Mouse (Mus musculus): Measurements from ENCODE around the gene Mpzl3. TPM values are rescaled to one million over a fixed set of nuclear protein-coding genes. Genes with fewer than 3 reads are reported as not detected.
"Not testable (repeated sequence)": the region's sequence is repeated elsewhere in the genome, so short reads cannot be mapped to it uniquely, and the experiment has no call there.

Mpzl3 gene
- polyA plus RNA-seq, 1 experiment from 2014 or later: 2.1 TPM

DNA sequence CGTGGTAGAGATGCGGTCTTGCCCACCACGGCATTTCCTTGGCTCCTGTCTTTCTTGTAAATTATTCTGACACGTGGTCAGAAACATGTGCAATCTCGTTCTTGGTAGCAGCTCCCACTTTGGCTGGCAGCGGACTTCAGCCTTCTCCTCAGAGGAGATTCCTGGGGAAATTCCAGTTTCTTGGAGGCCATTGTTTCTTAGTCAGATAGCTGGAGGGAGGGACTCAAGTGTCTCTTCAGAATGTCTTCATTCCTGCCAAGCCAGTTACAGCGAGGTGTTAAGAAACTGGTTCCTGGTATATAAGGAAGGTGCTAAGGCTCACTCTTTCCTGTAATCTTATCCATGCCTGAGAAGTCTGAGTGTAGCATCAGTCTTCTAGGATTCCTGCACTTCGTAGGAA, 27.6 kb upstream of the Mpzl3 start:
- Histone ChIP-seq H3K36me3 (no peaks in the 10 kb centered on the region), H3K9ac (no peak overlapping the region), H3K9me3 (replicated peaks) (no peaks in the 10 kb centered on the region), H3K4me3 (no peak overlapping the region), H3K27ac (no peak overlapping the region), H3K4me2 (replicated peaks) (no peak overlapping the region), H3K27me3 (peaks cover 5% of the 10 kb centered on the region; the same call in 1 of the 2 replicates), H3K4me1 (no peaks in the 10 kb centered on the region)
- ATAC-seq (ENCODE audit: low FRiP score): no peak
- WGBS: 80% methylated on average over 8 of the region's 8 CpGs

DNA sequence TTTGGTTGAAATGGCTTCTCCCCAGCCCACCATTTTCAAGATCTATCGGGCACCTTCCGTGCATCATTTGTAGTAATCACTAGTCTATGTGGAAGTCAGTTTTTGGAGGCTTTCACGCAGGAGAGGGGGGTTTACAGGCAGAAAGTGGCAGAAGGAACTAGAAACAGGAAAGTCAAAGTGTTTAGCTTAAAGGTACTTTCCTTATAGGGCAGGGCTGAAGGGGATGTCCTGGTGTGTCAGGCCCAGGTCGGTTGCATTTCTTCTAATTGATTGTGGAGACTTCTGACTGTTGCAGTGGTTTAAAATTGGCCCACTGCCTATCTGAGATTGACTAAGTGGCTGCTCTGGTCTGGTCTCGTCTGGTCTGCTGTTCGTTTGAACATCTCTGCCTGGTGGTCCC, 24.6 kb upstream of the Mpzl3 start:
- Histone ChIP-seq H3K4me3 (no peak overlapping the region), H3K9ac (no peak overlapping the region), H3K4me2 (replicated peaks) (no peak overlapping the region), H3K27ac (no peak overlapping the region), H3K36me3 (no peaks in the 10 kb centered on the region), H3K4me1 (no peaks in the 10 kb centered on the region), H3K9me3 (replicated peaks) (no peaks in the 10 kb centered on the region), H3K27me3 (peaks cover 5% of the 10 kb centered on the region; the same call in 1 of the 2 replicates)
- ATAC-seq (ENCODE audit: low FRiP score): no peak
- WGBS: 74% methylated on average over 6 of the region's 6 CpGs

DNA sequence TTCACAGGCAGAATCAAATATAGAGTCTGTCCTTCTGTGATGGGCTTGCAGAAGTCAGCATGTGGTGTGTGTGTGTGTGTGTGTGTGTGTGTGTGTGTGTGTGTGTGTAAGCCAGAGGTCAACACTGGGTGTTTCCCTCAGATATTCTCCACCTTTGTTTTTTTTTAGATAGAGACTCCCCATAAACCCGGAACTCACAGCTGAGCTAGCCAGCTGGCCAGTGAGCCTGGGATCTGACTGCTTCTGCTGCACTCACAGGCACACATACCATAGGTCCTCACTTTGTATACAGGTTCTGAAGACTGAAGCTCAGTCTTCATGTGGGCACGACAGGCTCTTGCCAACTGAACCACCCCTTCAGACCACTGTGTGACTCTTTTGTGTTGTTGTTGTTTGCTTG, 22.7 kb upstream of the Mpzl3 start:
- WGBS: 73% methylated on average over 2 of the region's 2 CpGs
- Histone ChIP-seq H3K9me3 (replicated peaks) (no peaks in the 10 kb centered on the region), H3K4me2 (replicated peaks) (no peak overlapping the region), H3K27me3 (peaks cover 5% of the 10 kb centered on the region; the same call in 1 of the 2 replicates), H3K4me3 (no peak overlapping the region), H3K9ac (no peak overlapping the region), H3K4me1 (no peaks in the 10 kb centered on the region), H3K27ac (no peak overlapping the region), H3K36me3 (no peaks in the 10 kb centered on the region)
- no peak for ATAC-seq (ENCODE audit: low FRiP score)

DNA sequence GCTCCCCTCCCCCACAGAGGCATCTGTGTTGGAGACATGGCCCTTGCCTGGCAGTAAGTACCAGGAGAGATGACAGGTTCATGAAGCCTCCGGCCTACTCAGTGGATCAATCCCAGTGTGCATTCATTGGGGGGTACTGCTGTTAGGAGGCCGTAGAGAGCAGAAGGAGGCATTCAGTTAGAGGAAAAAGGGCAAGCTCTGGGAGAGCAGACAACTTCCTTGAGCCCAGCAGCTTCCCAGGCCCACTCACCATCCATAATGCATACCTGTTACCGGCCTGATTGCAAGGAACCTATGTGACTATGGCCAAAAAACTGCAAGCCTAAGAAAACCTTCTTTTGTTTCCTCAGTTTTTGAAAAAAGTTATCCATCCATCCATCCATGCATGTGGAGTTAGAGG, 20.5 kb upstream of the Mpzl3 start:
- H3K27ac ChIP-seq: no peak overlapping the region
- H3K4me1 ChIP-seq: no peaks in the 10 kb centered on the region
- H3K4me2 ChIP-seq (replicated peaks): no peak overlapping the region
- H3K27me3 ChIP-seq: peaks cover 19% of the 10 kb centered on the region
- no peak for ATAC-seq (ENCODE audit: low FRiP score)
- 81% methylated on average over 3 of the region's 3 CpGs for WGBS
- no peaks in the 10 kb centered on the region for H3K9me3 ChIP-seq (replicated peaks)
- H3K36me3 ChIP-seq: no peaks in the 10 kb centered on the region
- H3K4me3 ChIP-seq: no peak overlapping the region
- no peak overlapping the region for H3K9ac ChIP-seq

DNA sequence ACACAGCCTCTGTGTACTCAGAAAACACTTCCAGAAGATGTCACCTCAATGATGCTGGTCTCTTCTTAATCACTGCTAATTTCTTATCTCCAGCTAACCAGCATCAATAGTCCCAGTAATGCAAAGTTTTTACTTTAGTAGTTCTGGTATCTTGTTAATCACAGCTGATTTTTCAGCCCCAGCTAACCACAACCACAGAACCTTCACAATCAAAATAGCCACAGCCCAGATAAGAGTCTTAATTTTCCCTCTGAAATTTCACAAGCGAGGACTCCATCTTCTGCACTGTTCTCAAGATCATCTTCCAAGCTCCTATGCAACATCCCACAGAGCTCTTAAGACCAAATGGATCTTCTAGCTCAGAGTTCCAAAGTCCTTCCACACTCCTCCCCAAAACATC, 17.2 kb upstream of the Mpzl3 start:
- not testable (repeated sequence) for H3K36me3 ChIP-seq; H3K9me3 ChIP-seq (replicated peaks); H3K4me3 ChIP-seq; H3K4me1 ChIP-seq; H3K4me2 ChIP-seq (replicated peaks); H3K9ac ChIP-seq; H3K27ac ChIP-seq; ATAC-seq (ENCODE audit: low FRiP score)
- WGBS: 88% methylated on average over 1 of the region's 1 CpGs
- H3K27me3 ChIP-seq: peaks cover 45% of the 10 kb centered on the region

DNA sequence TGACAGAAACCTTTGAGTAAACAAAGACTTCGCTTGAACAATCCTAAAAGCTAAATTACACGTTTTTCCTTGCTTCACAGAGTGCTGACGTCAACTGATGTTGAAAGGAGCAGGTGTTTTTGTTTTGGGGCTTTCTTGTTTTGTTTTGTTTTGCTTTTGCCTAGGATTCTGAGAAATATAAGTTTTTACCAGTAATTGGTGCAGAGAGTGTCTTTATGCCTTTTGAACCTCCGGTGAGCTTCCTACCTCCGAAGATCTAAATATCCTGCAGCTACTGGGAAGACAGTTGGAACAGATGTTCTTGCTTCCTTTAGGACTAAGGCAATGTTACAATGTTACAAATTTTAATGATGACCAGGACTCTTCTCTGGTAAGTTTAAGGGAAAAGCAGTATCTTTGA, 15.5 kb upstream of the Mpzl3 start, which contains the start of gene Mpzl2:
Mpzl2 (plus strand) TSS at position 301 of the 400 bp plus-strand sequence.
- Histone ChIP-seq H3K27ac (no peak within 1 kb of the TSS), H3K9me3 (replicated peaks) (no peaks in the 10 kb centered on the region), H3K4me3 (no peak within 1 kb of the TSS), H3K36me3 (no peaks in the 10 kb centered on the region), H3K27me3 (peaks cover 62% of the 10 kb centered on the region), H3K4me1 (peaks cover 6% of the 10 kb centered on the region; the same call in 1 of the 2 replicates), H3K4me2 (replicated peaks) (peak within 1 kb of the TSS; percentile 26; the same call in 1 of the 2 replicates), H3K9ac (no peak within 1 kb of the TSS)
- 66% methylated on average over 5 of the region's 5 CpGs for WGBS
- ATAC-seq (ENCODE audit: low FRiP score): no peak

DNA sequence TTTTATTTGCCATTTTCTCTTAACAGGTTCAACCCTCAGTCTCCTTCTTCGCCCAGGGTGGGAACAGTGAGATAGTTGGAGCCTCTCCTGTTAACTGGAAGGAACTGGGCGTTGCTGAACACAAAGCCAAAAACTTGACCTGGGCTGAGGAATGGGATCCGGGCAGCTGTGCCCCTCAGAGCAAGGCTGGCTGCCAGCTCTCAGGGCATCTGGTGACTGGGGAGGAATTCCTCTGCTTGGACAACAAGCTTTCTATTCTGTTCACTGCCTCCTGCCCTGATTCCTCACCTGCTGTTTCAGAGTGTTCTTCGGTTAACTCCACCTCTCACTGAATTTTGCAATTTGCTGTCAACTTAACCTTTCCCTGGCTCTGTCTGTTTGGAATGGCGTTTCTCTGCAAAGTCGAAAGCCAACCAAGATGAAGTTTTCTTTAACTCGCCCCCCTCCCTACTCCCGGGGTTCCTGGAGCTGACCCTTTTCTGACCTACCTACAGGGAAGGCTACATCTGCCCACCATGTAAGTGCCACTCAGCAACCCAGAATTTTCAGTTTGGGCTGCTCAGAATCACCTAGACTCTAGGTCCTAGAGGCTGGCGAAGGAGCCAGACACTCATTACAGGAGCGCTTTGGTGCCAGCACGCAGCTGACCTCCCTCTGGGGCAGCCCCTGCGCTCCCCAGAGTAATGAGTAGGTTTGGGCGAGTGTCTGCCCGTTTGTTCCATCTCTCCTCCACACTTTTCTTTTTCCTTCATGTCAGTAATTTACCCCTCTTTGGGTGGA, 14.7 kb upstream of the Mpzl3 start:
- H3K27me3 ChIP-seq: peaks cover 63% of the 10 kb centered on the region
- H3K9ac ChIP-seq: no peak overlapping the region
- no peaks in the 10 kb centered on the region for H3K9me3 ChIP-seq (replicated peaks)
- H3K4me3 ChIP-seq: no peak overlapping the region
- H3K36me3 ChIP-seq: no peaks in the 10 kb centered on the region
- H3K4me2 ChIP-seq (replicated peaks): peak overlapping the region; percentile 26; the same call in 1 of the 2 replicates
- no peak overlapping the region for H3K27ac ChIP-seq
- 15% methylated on average over 14 of the region's 14 CpGs for WGBS
- ATAC-seq (ENCODE audit: low FRiP score): no peak
- peaks cover 6% of the 10 kb centered on the region; the same call in 1 of the 2 replicates for H3K4me1 ChIP-seq

DNA sequence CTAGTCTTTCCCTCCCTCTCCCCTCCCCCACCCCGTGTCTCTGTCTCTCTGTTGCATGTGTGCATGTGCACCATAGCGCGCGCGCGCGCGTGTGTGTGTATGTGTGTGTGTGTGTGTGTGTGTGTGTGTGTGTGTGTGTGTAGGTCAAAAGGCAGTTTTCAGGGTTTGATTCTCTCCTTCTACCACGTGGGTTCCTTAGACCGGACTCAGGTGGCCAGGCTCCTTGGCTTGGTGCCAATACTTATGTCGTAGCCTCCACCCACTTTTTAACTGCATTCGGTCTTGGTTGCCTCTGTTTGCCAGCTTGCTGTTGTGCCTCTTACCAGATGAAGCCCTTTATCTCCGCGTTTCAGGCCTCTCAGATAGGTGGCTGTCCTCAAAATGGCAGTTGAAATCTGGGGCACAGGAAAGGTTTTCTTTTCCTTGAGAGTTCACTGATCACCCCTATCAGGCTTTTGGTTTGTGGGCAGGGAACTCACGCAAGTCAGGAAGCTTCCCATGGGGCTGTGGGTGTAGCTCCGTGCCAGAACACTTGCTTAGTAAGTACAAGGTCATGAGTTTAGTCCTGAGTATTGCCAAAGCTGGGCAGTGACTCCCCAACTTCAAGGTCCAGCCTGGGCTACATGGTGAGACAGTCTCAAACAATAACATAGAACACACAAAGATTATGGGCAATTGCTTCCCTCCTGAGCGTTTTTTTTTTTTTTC, 13.7 kb upstream of the Mpzl3 start:
- no peak overlapping the region for H3K27ac ChIP-seq
- no peaks in the 10 kb centered on the region for H3K36me3 ChIP-seq
- no peak for ATAC-seq (ENCODE audit: low FRiP score)
- H3K4me1 ChIP-seq: peaks cover 6% of the 10 kb centered on the region; the same call in 1 of the 2 replicates
- H3K9ac ChIP-seq: no peak overlapping the region
- 43% methylated on average over 17 of the region's 17 CpGs for WGBS
- H3K27me3 ChIP-seq: peaks cover 63% of the 10 kb centered on the region
- no peaks in the 10 kb centered on the region for H3K9me3 ChIP-seq (replicated peaks)
- no peak overlapping the region for H3K4me3 ChIP-seq
- peak overlapping the region; percentile 26; the same call in 1 of the 2 replicates for H3K4me2 ChIP-seq (replicated peaks)

DNA sequence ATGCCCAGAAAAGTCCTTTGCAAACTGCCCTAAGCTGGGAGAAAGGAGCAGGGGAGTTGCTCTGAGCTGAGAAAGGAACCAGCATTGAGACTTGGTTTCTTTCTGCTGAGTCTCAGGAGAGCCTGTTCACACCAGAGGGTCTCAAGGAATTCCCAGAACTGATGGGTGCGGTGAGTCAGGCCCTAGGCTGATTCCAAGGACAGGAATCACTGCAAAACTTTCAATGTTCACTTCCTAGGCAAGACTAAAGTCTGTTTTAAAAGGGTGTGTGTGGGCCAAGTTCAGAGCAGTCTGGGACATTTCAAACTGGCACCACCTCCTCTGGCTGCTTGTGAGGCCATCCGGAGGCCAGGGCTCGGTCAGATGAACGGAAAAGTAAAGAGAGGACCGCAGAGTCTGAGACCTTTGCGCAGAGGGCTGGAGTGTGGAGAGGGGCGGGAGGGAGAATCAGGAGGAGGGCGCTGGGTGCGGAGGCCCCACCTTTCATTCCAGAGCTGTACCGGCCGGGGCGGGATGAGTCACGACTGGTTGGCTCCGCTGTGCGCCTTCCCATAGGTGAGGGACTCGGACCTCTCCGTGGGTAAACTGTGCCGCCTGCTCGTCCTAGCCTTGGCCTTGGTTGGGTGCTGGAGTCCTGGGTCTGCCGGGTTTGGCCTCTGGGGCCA, 12.8 kb upstream of the Mpzl3 start:
- no peak for ATAC-seq (ENCODE audit: low FRiP score)
- H3K9ac ChIP-seq: no peak overlapping the region
- no peaks in the 10 kb centered on the region for H3K9me3 ChIP-seq (replicated peaks)
- peak overlapping the region; percentile 35 for H3K4me2 ChIP-seq (replicated peaks)
- peak overlapping the region; percentile 21 for H3K4me3 ChIP-seq
- H3K36me3 ChIP-seq: no peaks in the 10 kb centered on the region
- peaks cover 6% of the 10 kb centered on the region; the same call in 1 of the 2 replicates for H3K4me1 ChIP-seq
- 0 out of 2 replicates have a peak overlapping the region, but pooled peaks have one; percentile 7 for H3K27ac ChIP-seq
- H3K27me3 ChIP-seq: peaks cover 66% of the 10 kb centered on the region
- WGBS: under 1% methylated on average over 19 of the region's 20 CpGs

DNA sequence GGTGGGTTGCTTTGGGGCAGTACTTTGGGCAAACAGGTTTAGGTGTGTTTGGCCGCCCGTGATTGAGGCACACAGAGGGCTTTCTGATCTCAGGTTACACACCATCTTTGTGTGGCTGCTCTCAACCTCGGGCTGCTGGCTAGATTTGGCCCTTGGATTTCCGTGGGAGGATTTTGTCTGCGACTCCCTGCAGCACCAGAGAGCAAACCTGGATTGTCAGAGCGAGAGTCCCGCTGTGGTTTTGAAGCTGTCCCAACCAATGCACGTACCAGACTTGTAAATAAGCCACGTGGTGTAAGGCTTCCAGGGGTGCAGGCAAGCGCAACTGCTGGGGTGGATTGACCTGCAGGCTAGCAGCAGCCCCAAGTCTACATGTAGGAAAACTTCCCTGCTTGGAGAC, 12.0 kb upstream of the Mpzl3 start:
- Histone ChIP-seq H3K4me2 (replicated peaks) (peak overlapping the region; percentile 35), H3K4me3 (peak overlapping the region; percentile 21; the same call in 1 of the 2 replicates), H3K36me3 (no peaks in the 10 kb centered on the region), H3K4me1 (peaks cover 6% of the 10 kb centered on the region; the same call in 1 of the 2 replicates), H3K27ac (0 out of 2 replicates have a peak overlapping the region, but pooled peaks have one; percentile 7), H3K27me3 (peaks cover 68% of the 10 kb centered on the region), H3K9me3 (replicated peaks) (no peaks in the 10 kb centered on the region), H3K9ac (no peak overlapping the region)
- under 1% methylated on average over 10 of the region's 10 CpGs for WGBS
- no peak for ATAC-seq (ENCODE audit: low FRiP score)

DNA sequence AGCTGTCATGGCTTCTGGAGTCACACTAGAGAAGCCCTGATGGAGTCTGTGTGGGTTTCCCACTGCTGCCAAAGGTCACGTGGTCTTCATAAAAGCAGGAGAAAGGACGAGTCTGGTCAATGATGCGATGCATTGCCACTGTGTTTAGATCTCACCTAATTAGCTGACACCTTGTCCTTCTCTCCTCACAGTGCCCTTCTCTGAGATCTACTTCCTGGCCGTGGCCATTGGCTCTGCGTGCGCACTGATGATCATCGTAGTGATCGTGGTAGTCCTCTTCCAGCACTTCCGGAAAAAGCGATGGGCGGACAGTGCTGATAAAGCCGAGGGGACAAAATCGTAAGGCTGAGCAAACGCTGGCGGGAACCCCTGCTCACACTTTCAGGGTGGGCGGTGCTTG, 8.0 kb upstream of the Mpzl3 start:
- no peaks in the 10 kb centered on the region for H3K9me3 ChIP-seq (replicated peaks)
- H3K27me3 ChIP-seq: peaks cover 35% of the 10 kb centered on the region
- no peaks in the 10 kb centered on the region for H3K4me1 ChIP-seq
- ATAC-seq (ENCODE audit: low FRiP score): no peak
- H3K36me3 ChIP-seq: no peaks in the 10 kb centered on the region
- no peak overlapping the region for H3K4me3 ChIP-seq
- no peak overlapping the region for H3K4me2 ChIP-seq (replicated peaks)
- H3K27ac ChIP-seq: no peak overlapping the region
- WGBS: 90% methylated on average over 16 of the region's 16 CpGs
- H3K9ac ChIP-seq: no peak overlapping the region

DNA sequence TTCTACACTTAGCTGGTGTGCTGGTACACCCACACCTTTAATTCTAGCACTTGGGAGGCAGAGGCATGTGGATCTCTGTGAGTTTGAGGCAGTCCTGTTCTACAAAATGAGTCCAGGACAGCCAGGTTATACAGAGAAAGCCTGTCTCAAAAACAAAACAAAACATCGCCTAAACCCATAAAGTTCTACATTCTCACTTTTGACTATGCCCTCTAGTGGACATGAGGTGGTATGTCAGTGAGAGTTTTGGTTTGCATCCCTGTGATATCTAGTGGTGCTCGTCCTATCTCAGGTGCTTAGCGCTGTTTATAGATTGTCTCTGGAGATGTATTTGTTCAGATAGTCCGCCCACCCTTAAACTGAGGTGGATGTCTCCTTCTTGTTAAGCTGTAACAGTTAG, 6.5 kb upstream of the Mpzl3 start:
- no peak for ATAC-seq (ENCODE audit: low FRiP score)
- no peak overlapping the region for H3K4me3 ChIP-seq
- no peak overlapping the region for H3K4me2 ChIP-seq (replicated peaks)
- no peak overlapping the region for H3K27ac ChIP-seq
- no peak overlapping the region for H3K9ac ChIP-seq
- no peaks in the 10 kb centered on the region for H3K36me3 ChIP-seq
- H3K9me3 ChIP-seq (replicated peaks): no peaks in the 10 kb centered on the region
- no peaks in the 10 kb centered on the region for H3K4me1 ChIP-seq
- 34% methylated on average over 4 of the region's 4 CpGs for WGBS
- peaks cover 28% of the 10 kb centered on the region for H3K27me3 ChIP-seq

All from hindbrain, embryonic 12.5 days (tissue).